10 mouse cellular contexts compared by ENCODE assay signal in genomic region chr7:89563501-89563900, GRCm38 (mm10). TPM values are rescaled to one million over a fixed set of nuclear protein-coding genes. Genes with fewer than 3 reads are reported as not detected.
DNase-seq lines count a peak whose midpoint lies in the region; ATAC-seq and TF ChIP-seq lines count a peak whose summit lies in the region.
"Had no signal": no experiment of that assay in that cellular context is flagged by ENCODE, and none has a peak within 500 bp of the region (broad histone marks: within the 10 kb centered on the region; RNA-seq: fewer than 3 reads in every experiment).

No protein-coding gene starts in this region.

- H3K9me3 ChIP-seq in hindbrain, embryonic 10.5 days, result no peaks in the 10 kb centered on the region
- H3K9me3 ChIP-seq in kidney, embryonic 16.5 days (ENCODE audit: low read length), result no peaks in the 10 kb centered on the region
- H3K9me3 ChIP-seq: liver, embryonic 12.5 days had no signal

- H3ac ChIP-seq in C2C12 (ENCODE audit: control insufficient read depth, insufficient read length, low read depth), result no peak overlapping the region

- WGBS in hindbrain, embryonic 10.5 days, result 95% methylated on average over 2 of the region's 2 CpGs
- WGBS in kidney, embryonic 16.5 days, result 80% methylated on average over 2 of the region's 2 CpGs

- peak; percentile 64 for DNase-seq in 3134 (ENCODE audit: extremely low read depth, insufficient read length, low spot score)
- DNase-seq in gastrocnemius, adult 18-20 months (ENCODE audit: low spot score), result peak; percentile 83
- DNase-seq in heart, postnatal 4 days, result peak; percentile 47
- DNase-seq in hindbrain, embryonic 10.5 days (ENCODE audit: low spot score), result no peak
- DNase-seq: cerebellum, adult 8-10 months; kidney, adult 9 months had no signal

- ATAC-seq in granulocyte monocyte progenitor cell, adult 5-6 weeks (replicated peaks; ENCODE audit: poor library complexity, severe bottlenecking), result no peak
- ATAC-seq in kidney, embryonic 16.5 days (ENCODE audit: low FRiP score, low TSS enrichment), result no peak
- ATAC-seq: liver, embryonic 12.5 days had no signal

- no peak overlapping the region for H3K9ac ChIP-seq in kidney, embryonic 16.5 days (replicated peaks; ENCODE audit: low read length)
- H3K9ac ChIP-seq: liver, embryonic 12.5 days had no signal

- peaks cover under 1% of the 10 kb centered on the region for H3K4me1 ChIP-seq in hindbrain, embryonic 10.5 days (replicated peaks)
- no peaks in the 10 kb centered on the region for H3K4me1 ChIP-seq in kidney, embryonic 16.5 days (ENCODE audit: insufficient read depth, low read length)
- H3K4me1 ChIP-seq: liver, embryonic 12.5 days had no signal

- H3K4me3 ChIP-seq in C2C12 (ENCODE audit: insufficient read depth, poor library complexity, severe bottlenecking), result no peak overlapping the region
- H3K4me3 ChIP-seq in hindbrain, embryonic 10.5 days, result no peak overlapping the region
- H3K4me3 ChIP-seq in kidney, embryonic 16.5 days (ENCODE audit: low read length), result no peak overlapping the region
- H3K4me3 ChIP-seq: liver, embryonic 12.5 days had no signal

- H3K27me3 ChIP-seq in C2C12 (ENCODE audit: control insufficient read depth, insufficient read depth, insufficient read length), result no peaks in the 10 kb centered on the region
- H3K27me3 ChIP-seq in hindbrain, embryonic 10.5 days (ENCODE audit: insufficient read depth, poor library complexity, severe bottlenecking), result no peaks in the 10 kb centered on the region
- H3K27me3 ChIP-seq in kidney, embryonic 16.5 days (ENCODE audit: insufficient read depth, low read length), result no peaks in the 10 kb centered on the region
- H3K27me3 ChIP-seq: liver, embryonic 12.5 days had no signal

- no peak for TF ChIP-seq CTCF in C2C12 (IDR thresholded peaks at IDR 0.05; ENCODE audit: control insufficient read depth, insufficient read depth, insufficient read length)

- no peaks in the 10 kb centered on the region for H3K79me3 ChIP-seq in C2C12 (ENCODE audit: low read depth)

- no peak overlapping the region for H3K27ac ChIP-seq in hindbrain, embryonic 10.5 days
- H3K27ac ChIP-seq in kidney, embryonic 16.5 days (ENCODE audit: low read length), result no peak overlapping the region
- H3K27ac ChIP-seq: liver, embryonic 12.5 days had no signal

- no peaks in the 10 kb centered on the region for H3K79me2 ChIP-seq in C2C12 (ENCODE audit: control insufficient read depth, insufficient read depth)

- H3K4me2 ChIP-seq in kidney, embryonic 16.5 days (replicated peaks; ENCODE audit: low read depth, low read length), result no peak overlapping the region
- H3K4me2 ChIP-seq: liver, embryonic 12.5 days had no signal

- H3K36me3 ChIP-seq in C2C12 (ENCODE audit: control insufficient read depth, insufficient read depth), result no peaks in the 10 kb centered on the region
- H3K36me3 ChIP-seq in hindbrain, embryonic 10.5 days, result no peaks in the 10 kb centered on the region
- no peaks in the 10 kb centered on the region for H3K36me3 ChIP-seq in kidney, embryonic 16.5 days (ENCODE audit: insufficient read depth, low read length)
- H3K36me3 ChIP-seq: liver, embryonic 12.5 days had no signal

TF ChIP-seq in C2C12, 6 proteins besides CTCF, POLR2A, EP300 and RAD21:
- TF ChIP-seq FOSL1 (IDR thresholded peaks at IDR 0.05; ENCODE audit: insufficient read depth, low read length, poor library complexity, severe bottlenecking) (peak; percentile 83), MYOG (IDR thresholded peaks at IDR 0.05; ENCODE audit: control insufficient read depth, extremely low read depth, insufficient read length) (no peak), MAX (IDR thresholded peaks at IDR 0.05) (peak; percentile 38), CEBPB (IDR thresholded peaks at IDR 0.05; ENCODE audit: low read depth) (peak; percentile 18), MYOD1 (IDR thresholded peaks at IDR 0.05; ENCODE audit: control insufficient read depth, insufficient read length, low read depth) (no peak), USF1 (IDR thresholded peaks at IDR 0.05; ENCODE audit: low read depth) (no peak)

RNA-seq across cellular contexts. Expression of gene Prss23, which starts 36.5 kb away (rescaled TPM):
- 110 TPM for polyA plus RNA-seq in C2C12 (2012; fragmentation: generic; extraction: Trizol)
- total RNA-seq in gastrocnemius, adult 18-20 months (2021), result 10 to 100 TPM; 59.0 to 63.7 TPM
- total RNA-seq in heart, postnatal 4 days (2021), result 10 to 100 TPM; 29.5 to 31.1 TPM
- polyA plus RNA-seq in hindbrain, embryonic 10.5 days (2016; fragmentation: Nextera tagmentation; extraction: Ambion mirVana), result 23.6 and 25.3 TPM in 2 replicates
- total RNA-seq in granulocyte monocyte progenitor cell, adult 5-6 weeks (2014; fragmentation: Nextera tagmentation), result not detected in 2 replicates
- total RNA-seq in granulocyte monocyte progenitor cell, adult 5-6 weeks (2017), result not detected in 2 replicates
- polyA plus RNA-seq in kidney, embryonic 16.5 days (2015; fragmentation: Nextera tagmentation; extraction: Ambion mirVana), result 93.2 and 105 TPM in 2 replicates

Comparison
In these comparisons a context has a peak if more than half of its experiments do, and no peak if none do; other contexts are left out.
1. RNA of gene Prss23, which starts 36.5 kb away (total RNA-seq): 59.0 to 63.7 TPM in gastrocnemius, adult 18-20 months and 29.5 to 31.1 TPM in heart, postnatal 4 days; not detected in granulocyte monocyte progenitor cell, adult 5-6 weeks; every median in the first group is over 10 times any median in the second.